Mouse (Mus musculus): ENCODE measurements around the gene Daam1. TPM values are rescaled to one million over a fixed set of nuclear protein-coding genes. Genes with fewer than 3 reads are reported as not detected.

The Daam1 gene
- total RNA-seq (2021) (10 to 100 TPM; 21.0 to 22.3 TPM), polyA plus RNA-seq (2012; rRNA removed) (1.7 and 2.3 TPM in 2 replicates)
- long read RNA-seq, partial matches to known transcripts = 0 of 5 reads
- long read RNA-seq, other reads (novel, unspliced or antisense) = 5 of 5 reads

DNA sequence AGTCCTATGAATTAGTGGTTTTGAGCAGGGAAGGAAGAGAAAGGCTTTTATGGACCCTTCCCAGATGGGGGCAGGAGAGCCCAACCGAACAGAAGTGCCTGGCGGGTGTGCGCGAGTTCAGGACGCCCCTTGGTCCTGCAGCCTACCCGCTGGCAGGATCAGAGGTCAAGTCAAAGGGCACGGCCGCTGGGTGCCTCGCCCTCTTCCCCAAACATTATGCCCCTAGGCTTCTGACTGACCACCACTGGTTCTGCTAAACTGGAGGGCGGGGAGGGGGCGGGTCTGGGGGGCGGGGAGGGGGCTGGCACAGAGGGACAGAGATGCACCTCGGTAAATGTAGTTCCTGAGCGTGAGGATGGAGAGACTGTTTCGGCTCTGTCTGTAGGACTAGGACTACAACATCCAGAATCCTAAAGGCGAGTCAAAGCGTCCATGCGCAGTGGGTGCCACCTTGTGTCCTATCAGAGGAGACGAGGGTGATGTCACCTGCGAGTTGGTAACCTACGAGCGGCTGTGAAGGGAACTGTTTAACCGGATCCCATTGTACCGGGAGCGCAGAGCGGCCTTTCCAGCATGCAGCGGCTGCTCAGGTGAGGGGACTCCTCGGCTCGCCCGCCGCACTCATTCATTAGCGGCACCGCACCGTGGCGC, at the start of gene Daam1:
Gene Daam1 (plus strand): TSS at position 472 of the 651 bp plus-strand sequence.
- peak; percentile 95 for DNase-seq

DNA sequence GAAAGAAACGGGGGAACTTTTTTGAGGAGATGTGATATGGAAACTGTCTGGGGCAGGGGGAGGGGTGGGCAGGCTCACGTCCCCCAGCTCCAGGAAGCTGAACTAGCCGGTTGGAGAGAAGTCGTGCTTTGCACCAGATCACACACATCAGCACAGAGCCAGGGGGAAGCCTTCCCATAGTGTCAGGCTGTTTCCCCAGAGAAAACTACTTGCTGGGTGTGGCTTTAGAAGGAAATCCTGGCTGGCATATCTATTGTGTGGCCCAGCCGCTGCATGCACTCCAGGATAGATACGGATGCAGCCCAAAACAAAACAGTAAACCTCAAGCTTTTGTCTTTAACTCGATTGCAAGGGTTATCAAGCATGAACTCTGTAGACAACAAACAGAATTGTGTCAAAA, 49.7 kb upstream of the Daam1 start:
- no peak for DNase-seq

DNA sequence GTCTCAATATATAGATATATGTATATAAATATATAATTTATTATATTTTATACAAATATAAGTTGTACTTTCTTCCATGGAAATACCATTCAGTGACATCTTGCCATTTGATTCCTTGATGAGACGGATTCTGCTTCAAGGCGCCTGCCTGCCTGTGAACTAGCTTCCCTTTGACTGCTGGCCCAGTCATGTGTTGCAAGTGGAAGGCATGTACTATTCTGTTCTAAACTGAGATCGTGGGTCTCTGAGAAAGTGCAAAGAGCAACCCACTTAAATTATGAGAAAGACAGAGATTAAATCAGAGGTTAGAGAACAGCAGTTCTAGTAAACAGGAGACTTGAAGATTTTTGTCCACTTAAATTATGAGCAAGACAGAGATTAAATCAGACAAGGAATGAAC, 46.9 kb upstream of the Daam1 start:
- DNase-seq = no peak

DNA sequence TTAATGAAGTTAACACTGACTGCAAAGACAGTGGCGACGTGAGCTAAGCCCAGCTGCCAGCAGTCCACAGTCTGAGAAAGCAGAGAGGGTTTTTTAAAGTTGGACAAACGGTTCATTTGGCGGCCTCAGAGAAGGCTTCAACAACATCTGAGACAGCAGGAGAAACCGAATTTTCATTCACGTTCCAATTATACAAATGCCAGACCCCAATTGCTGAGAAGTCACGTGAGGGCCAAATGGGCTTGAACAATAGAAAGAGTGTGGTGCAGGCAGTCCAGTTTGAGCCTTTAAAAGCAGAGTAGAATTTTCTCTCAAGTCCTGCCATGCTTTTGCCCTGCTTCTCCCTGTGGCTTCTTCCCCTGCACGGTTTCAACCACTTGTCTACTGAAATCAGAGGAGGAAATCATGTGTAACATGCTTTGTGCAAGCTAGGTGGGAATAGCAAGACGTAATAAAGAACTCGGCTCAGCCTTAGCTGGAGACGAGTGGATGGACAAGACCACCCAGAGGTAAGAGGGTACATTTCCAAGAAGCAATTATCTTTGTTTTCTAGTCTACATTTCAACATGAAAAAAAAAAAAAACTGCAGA, 46.1 kb upstream of the Daam1 start:
- no peak for DNase-seq

DNA sequence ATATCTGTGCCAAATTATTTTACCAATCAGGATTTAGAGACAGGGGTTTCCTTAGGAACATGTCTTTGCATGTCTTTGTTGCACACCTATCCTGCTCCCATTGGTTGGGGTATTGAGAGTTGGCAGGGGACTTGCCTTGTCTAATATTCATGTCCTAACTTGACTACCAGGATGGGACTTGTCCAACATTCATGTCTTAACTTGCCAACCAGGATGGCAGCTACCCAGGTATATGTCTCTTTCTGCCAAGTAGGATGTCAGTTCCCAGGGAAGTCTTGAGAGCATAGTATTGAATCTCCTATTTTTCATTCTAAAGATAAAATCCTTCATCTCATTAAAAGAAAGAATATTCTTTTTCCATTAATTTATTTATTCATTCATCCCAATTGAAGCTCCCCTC, 44.4 kb upstream of the Daam1 start:
- DNase-seq = no peak

DNA sequence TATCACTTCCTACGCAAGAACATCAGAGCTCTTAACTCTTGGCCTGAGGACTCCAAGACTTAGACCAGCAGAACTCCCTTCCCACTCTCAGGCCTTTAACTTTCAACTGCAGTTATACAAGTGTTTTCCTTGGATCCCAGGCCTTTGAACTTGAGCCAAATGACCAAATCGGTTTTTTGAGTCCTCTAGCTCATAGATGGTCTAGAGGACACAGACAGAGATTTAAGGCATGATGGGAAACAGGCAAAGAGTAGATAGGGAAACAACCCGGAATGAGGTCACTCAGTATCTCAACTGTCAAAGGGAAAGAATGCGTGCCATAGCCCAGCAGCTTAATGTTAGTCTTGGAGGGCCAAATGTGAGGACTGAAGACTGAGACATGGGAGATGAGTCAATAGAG, 42.1 kb upstream of the Daam1 start:
- DNase-seq = no peak

DNA sequence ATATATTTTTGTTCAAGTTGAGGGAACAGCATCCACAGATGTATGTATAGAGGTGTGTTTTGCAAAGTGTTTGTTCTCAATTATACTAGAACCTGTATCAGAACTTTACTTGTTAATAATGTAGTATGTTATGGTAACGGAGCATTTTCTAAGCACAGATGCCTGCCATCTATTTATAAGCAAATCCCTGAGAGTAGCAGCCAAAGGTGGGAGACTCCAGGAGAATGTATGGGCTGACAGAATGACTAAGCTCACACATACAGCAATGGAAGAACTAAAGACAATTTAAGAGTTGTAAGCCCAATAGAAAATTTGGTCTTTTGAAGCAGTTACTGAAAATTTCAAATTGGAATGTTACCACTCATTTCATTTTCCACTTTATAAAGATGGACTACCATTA, 40.3 kb upstream of the Daam1 start:
- no peak for DNase-seq

DNA sequence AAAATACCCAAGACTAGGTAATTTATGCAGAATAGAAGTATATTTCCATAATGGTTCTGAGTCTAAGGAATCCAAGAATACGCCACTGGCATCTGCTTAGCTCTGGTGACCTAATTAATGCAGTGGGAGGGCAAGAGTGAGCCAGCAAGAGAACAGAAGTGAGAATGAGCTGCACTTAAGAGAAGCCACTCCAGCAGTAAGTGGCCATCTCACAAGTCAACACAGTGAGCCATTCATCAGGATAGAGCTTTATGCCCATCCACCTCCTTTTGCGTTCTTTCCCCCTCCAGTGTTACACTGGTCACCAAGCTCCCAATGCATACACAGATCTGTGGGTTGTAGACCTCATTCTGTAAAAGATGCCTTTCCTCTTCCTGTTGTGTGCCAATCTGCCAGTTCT, 37.8 kb upstream of the Daam1 start:
- no peak for DNase-seq

DNA sequence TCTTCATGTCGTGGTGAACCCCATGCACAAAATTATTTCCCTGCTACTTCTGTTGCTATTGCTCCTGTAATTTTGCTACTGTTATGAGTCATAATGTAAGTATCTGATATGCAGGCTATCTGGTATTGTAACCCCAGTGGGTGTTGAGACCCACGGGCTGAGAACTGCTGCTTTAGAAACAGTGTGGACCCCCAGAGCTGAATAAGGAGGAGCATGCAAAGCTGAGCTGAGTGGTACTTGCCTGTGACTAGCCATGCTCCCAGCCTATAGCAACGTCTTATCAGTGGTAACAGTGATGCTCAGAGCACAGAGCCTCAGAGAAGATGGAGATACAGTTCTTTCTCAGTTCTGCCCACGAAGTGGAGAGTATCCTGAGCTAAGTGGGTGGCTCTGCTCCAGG, 35.3 kb upstream of the Daam1 start:
- DNase-seq = no peak

DNA sequence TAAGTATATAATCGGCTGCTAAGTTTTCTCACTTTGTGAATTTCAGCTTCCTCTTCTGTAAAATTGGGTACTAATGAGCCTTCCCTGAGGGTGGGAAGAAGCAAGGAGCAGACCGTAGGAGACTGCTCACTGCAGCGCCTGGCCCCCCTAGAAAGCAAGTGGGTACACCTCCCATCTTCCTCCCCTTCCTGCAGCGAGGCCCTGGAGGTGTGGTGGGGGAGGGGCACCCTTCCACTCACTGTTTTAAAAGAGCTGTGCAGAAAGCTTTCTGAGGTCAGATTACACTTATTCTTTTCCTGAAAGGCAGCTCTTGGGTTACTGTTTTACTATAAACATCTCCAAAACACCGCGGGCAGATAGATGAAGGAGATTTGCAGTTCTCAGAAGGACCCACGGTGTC, 34.4 kb upstream of the Daam1 start:
- DNase-seq = no peak

DNA sequence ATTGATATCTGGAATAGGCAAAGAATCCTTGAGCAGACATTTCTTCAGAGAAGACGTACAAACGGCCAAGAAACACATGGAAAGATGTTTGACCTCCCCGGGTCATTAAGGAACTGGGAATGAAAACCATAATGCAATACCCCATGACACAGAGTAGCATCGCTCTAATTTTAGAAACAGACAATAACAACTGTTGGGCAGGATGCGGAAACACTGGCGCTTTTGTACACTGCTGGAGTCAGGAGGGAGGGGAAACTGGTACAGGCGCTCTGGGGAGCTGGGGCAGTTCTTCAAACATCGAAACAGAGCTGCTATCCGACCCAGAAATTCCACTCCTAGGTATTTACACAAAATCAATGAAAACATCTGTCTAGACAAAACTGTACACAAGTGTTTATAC, 23.6 kb upstream of the Daam1 start:
- no peak for DNase-seq

DNA sequence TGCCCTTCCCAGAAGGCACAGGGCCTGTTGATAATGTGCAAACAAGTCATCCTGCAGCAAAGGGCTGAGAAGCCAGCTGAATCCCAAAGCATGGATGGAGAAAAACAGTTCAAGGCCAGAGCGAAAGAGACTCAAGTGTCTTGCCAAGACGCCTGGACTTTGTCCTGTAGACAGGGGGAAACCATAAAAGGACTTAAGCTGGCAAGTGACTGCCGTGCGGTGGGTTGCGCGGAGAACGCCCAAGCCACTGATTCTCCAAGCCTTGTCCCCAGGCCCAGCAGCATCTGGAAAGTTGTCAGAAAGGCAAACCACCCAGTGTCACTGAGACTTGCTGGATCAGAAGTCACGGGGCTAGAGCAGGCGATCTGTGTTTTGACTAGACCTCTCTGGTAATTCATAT, 22.2 kb upstream of the Daam1 start:
- DNase-seq = peak; percentile 30

DNA sequence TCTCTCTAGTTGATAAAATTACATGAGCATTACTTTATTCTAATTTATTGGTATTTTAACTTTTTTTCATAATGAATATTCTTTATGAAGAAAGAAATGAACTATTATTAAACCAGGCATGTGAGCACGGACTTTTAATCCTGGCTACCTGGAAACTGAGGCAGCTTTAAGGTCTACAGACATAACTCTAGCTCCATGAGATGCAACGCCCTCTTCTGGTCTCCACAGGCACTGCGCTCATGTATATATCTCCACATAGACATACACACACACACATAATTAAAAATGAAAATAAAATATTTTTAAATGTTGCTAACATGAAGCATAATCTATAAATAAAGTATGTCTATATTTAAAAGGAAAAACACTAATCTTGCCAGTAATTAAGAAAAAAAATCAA, 21.3 kb upstream of the Daam1 start:
- DNase-seq = no peak

DNA sequence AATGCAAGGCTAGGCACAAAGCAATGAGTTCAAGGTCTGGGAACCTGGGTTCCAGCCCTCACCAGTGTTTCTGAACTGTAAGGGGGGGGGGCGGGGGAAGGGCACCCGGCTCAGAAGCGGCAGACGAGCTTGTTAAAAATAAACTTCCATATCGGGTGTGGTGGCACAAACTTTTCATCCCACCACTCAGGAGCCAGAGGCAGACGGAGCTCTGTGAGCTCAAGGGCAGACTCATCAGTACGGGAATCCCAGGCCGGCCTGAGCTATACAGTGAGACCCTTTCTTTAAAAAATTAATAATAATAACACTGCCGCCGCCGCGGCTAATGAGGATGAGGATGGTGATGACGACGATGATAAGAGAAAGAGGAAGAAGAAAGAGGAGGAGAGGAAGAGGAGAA, 18.3 kb upstream of the Daam1 start:
- no peak for DNase-seq

DNA sequence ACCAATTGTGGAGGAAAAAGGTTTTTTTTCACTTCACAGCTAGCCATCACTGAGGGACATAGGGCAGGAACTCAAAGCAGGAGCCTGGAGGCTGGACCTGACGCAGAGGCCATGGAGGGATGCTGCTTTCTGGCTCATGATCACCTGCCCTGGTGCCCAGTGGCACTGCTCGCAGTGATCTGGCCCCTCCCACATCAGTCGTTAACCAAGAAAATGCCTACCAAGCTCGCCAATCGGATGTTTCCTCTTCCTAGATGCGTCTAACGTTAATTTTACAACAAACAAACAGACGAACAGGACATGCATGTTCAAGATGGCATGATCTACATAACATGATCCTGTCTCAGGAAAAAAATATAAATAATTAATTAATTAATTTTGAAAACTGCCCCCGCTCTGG, 17.6 kb upstream of the Daam1 start:
- no peak for DNase-seq

DNA sequence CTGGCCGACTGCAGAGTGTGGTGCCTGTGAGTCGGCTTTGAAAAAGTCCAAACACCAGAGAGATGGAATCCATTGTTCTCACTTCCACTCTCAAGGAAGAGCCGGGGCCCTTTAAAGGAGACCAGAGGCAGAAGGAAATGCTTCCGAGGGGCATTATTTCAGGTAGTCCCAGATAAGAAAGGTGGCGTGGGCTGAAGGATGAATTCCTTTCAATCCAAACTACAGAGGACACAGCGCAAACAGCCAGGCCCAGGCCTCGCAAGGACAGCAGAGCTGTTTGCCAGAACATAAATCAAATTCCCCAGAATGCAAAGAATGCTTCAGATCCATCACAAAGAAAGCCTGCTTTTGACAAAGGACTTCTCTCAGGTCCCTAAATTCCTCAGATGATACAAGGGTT, 17.1 kb upstream of the Daam1 start:
- peak; percentile 32 for DNase-seq

DNA sequence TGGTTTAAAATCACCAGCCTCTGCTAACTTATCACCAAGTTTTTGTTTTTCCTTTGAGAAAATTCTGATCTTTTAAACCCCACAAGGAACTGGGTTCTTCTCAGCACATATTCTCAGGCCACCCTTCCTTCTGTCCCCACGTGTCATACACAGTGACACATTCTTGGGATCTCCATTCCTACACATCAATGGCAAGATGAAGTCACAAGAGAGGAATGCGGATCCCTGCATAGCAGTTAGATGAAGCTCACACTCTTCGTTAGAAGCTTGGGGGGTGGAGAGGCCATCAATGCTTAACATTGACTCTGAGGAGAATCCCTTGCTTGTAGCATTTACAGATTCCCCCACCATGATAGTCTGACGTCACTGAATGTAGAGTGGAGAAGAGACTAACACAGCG, 10.8 kb upstream of the Daam1 start:
- DNase-seq = no peak

DNA sequence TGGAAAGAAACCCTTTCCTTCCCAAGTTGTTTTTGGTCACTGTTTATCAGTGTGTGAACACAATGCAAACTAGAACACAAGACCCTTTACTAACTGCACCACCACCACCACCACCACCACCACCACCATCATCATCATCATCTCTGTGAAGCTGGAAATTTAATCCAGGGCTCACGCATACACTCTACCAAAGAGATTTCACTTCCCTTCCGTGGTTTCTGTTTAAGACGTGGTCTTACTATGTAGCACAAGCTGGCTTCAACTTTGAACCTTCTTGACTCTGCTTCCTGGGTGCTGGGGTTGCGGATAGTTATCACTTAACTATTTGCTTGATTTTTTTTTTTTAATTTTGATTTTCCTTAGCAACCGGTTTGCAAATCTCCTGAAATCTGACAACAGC, 9.6 kb upstream of the Daam1 start:
- DNase-seq = no peak

DNA sequence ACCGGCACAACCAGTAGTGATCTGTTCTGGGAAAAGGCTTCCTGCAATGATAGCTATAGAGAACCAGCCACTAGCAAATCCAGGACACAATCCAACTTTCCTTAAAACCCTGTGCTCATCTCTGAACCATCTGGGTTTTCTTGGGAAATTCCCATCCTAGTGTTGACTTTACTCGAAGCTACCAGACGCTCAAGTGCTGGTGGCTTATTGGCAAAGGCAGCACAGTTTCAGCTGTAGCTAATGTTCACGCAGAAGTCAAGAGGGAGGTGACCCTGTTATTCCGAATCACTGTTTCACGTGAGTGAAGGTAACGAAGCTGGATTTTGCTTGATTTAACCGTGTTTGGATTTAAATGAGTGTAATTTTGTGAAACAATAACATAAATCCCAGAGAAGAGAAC, 9.1 kb upstream of the Daam1 start:
- DNase-seq = no peak

DNA sequence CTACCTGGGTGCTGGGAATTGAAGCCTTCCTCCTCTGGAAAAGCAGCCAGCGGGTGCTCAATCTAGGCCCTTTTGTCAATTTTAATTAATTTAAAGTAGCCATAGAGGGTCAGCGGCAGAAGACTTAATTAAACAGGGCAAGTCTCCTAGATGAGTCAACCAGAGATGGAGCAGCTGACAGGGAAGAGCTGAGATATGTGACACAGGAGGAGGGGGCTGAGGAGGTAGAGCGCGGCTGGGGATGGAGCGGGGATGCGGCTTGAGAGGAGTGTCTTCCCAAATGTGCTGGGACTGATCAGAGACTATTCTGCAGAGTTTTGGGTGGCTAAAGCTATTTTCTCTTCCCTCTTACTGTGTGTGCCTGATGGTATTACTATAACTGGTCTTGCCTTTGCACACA, 6.0 kb upstream of the Daam1 start:
- no peak for DNase-seq

DNA sequence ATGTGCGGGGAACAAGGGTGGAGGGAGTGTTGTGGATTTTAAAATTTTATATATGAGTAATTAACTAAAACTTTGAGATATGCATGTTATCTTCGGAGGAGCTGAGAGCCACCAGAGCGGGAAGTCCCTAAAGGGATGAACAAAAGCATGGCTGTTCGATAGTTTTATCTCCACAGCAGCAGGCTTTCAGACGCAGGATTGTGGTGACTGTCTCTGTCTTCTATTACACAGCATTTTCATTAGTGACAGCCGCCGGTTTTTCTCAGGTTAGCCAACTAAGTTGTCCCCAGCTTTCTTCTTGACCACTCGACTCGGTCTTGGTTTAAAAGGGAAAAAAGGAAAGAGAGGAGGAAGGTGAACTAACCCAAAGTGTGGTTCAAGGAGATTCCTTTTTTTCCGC, 739 bp upstream of the Daam1 start:
- no peak for DNase-seq

DNA sequence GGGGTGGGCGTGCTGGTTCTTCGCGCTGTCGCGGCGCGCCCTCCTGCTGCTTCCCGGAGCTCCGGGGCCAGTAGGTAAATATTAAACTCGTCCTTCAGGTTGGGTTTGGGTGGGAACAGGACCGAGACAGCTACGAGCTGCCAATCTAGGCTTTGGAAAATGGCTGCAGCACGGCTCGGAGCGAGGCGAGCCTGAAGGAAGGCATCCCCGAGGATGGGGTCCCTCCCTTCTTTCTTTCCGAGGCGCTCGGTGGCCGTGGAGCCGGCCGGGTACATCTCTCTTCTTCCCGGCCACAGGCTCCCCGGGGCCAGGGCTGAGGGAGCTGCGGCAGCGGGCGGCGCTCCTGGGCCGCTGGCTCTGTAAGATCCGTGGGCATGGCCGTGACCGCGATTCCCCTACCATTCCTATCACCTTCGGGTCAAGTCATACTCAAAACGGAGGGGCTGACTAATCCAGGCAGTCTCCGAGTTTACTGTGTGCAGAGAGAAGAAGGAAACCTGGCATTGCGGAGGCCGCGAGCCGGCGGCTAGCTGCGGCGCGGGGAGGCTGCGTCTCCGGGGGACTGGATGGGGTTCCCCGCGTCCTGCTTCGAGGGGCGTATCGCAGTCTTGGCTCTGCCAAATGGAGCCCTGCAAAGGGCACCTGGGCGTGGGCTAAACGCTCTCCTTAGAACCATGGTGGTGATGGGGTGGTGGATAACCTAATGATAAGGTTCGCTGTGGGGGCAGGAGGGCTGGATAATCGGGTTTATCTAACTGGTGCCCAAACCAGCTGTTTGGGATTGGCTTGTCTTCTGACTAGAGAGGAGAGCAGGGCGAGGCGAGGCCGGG, 595 bp downstream of the Daam1 start:
- peak; percentile 86 for DNase-seq

DNA sequence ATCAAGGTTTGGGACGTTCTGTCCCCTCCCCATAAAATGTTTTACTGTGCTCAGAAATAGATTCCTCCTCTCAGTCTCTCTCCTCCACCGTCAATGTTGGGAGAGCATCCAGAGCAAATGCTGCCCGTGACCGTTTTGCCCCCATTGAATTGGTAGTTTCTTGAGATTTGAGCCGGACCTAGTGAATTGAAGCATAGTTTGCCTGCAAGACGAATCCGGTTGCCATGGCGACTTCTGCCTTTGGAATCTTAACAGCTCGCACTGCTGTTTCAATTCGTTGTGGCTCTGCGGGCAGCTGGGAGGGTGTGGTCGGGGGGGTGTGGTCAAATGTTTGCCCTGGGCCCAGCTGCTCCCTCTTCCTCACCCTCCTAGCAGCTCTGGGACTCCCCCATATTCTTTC, 1.3 kb downstream of the Daam1 start:
- DNase-seq = peak; percentile 64

All from adrenal gland, adult 2 months (tissue).